Mouse (Mus musculus) myocyte (in vitro differentiated cells): ENCODE data around the gene Slc34a3. TPM values are rescaled to one million over a fixed set of nuclear protein-coding genes. Genes with fewer than 3 reads are reported as not detected.

Experiments used
- H3K27me3 ChIP-seq: one replicate; pipeline ENCODE4 v1.6.1; 2011; ENCODE audit not compliant: control insufficient read depth, insufficient read depth, insufficient read length
- H3K36me3 ChIP-seq: one replicate; pipeline ENCODE4 v1.6.1; 2011; ENCODE audit not compliant: control insufficient read depth, insufficient read depth
- H3K4me2 ChIP-seq: one replicate; pipeline ENCODE4 v1.6.1; 2011; ENCODE audit warnings: low read depth, control low read depth
- H3K4me3 ChIP-seq: one replicate; pipeline ENCODE4 v1.5.1; 2011; ENCODE audit warnings: mild to moderate bottlenecking, control low read depth, moderate library complexity
- H3K79me2 ChIP-seq: one replicate; pipeline ENCODE4 v1.6.1; 2011; ENCODE audit not compliant: control insufficient read depth, insufficient read depth
- H3ac ChIP-seq: one replicate; pipeline ENCODE4 v1.6.1; 2011; ENCODE audit not compliant: control insufficient read depth, insufficient read length
- CEBPB ChIP-seq: IDR thresholded peaks from 2 replicates; pipeline ENCODE4 v1.6.1; 2011; ENCODE audit warnings: mild to moderate bottlenecking, moderate library complexity; ENCODE audit not compliant: poor library complexity, insufficient read depth, severe bottlenecking
- E2F4 ChIP-seq: IDR thresholded peaks from one replicate; pipeline ENCODE4 v1.6.1; 2011; ENCODE audit warnings: mild to moderate bottlenecking, control low read depth, moderate library complexity; ENCODE audit not compliant: insufficient read depth
- MAX ChIP-seq: IDR thresholded peaks from one replicate; pipeline ENCODE4 v1.6.1; 2011; ENCODE audit warnings: low read depth, mild to moderate bottlenecking, control low read depth
- MYOD1 ChIP-seq, 3 experiments: IDR thresholded peaks; one replicate each; pipeline ENCODE4 v1.6.1; 2011; ENCODE audit warnings: control low read depth in 2 of 3, low read depth in 2 of 3, mild to moderate bottlenecking in 2 of 3, moderate library complexity in 1 of 3; ENCODE audit not compliant: insufficient read length in 2 of 3, control insufficient read depth in 1 of 3
- MYOG ChIP-seq, 3 experiments: IDR thresholded peaks; one replicate each; pipeline ENCODE4 v1.6.1; 2011; ENCODE audit warnings: control low read depth in 2 of 3, low read depth in 2 of 3, mild to moderate bottlenecking in 2 of 3; ENCODE audit not compliant: insufficient read length in 2 of 3, control insufficient read depth in 1 of 3, insufficient read depth in 1 of 3
- POLR2A ChIP-seq: IDR thresholded peaks from one replicate; pipeline ENCODE4 v1.6.1; 2011; ENCODE audit warnings: low read depth, mild to moderate bottlenecking, control low read depth, moderate library complexity; ENCODE audit not compliant: insufficient read length
- POLR2AphosphoS2 ChIP-seq: IDR thresholded peaks from one replicate; pipeline ENCODE4 v1.6.1; 2011; ENCODE audit warnings: low read depth, control low read depth; ENCODE audit not compliant: insufficient read length
- REST ChIP-seq: IDR thresholded peaks from one replicate; pipeline ENCODE4 v1.6.1; 2011; ENCODE audit warnings: mild to moderate bottlenecking, control low read depth, moderate library complexity; ENCODE audit not compliant: insufficient read depth, insufficient read length
- SRF ChIP-seq: IDR thresholded peaks from one replicate; pipeline ENCODE4 v1.6.1; 2011; ENCODE audit warnings: low read depth; ENCODE audit not compliant: control insufficient read depth, insufficient read length
- TCF12 ChIP-seq: IDR thresholded peaks from one replicate; pipeline ENCODE4 v1.6.1; 2011; ENCODE audit warnings: mild to moderate bottlenecking, control low read depth; ENCODE audit not compliant: poor library complexity, insufficient read depth, severe bottlenecking
- TCF3 ChIP-seq: IDR thresholded peaks from one replicate; pipeline ENCODE4 v1.6.1; 2011; ENCODE audit warnings: low read depth, control low read depth; ENCODE audit not compliant: insufficient read length
- USF1 ChIP-seq: IDR thresholded peaks from one replicate; pipeline ENCODE4 v1.6.1; 2011; ENCODE audit warnings: low read depth, mild to moderate bottlenecking, control low read depth, moderate library complexity
- polyA plus RNA-seq: library from polyadenylated mRNA; unstranded; fragments of >200 nt; fragmentation: generic; extraction: Trizol; gene quantifications from one replicate; pipeline ENCODE4 v1.2.1, GENCODE M21; 2012; ENCODE audit warnings: missing spikeins

The Slc34a3 gene
- polyA plus RNA-seq, 1 experiment, result not detected

DNA sequence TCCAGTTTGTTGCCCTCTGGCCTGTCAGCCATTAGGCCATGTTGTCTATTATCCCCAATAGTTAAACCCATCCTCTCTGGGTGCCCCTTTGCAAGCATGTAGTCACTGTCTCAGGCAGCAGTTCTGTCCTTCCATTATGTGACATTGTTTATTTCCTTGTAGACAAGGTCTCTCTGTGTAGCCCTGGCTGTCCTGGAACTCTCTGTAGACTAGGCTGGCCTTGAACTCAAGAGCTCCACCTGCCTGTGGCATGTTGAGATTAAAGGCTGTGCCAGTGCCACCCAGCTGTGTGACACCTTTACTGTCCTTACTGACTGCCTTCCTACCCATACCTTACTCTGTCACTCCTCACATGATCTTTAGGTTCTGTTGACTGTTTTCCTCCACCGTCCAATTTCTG is 18.2 kb upstream of the Slc34a3 start:
- no peak for TF ChIP-seq POLR2A
- no peak for TF ChIP-seq REST
- no peak for TF ChIP-seq TCF3
- TF ChIP-seq USF1, result no peak
- no peak for TF ChIP-seq CEBPB
- TF ChIP-seq MAX, result no peak
- no peak for TF ChIP-seq MYOG (IDR thresholded peaks at IDR 0.05; ENCODE audit: control insufficient read depth in 1 of 3, insufficient read depth in 1 of 3, insufficient read length in 2 of 3, low read depth in 2 of 3)
- no peak for TF ChIP-seq MYOD1 (IDR thresholded peaks at IDR 0.05; ENCODE audit: control insufficient read depth in 1 of 3, insufficient read length in 2 of 3, low read depth in 2 of 3)
- TF ChIP-seq TCF12, result no peak
- no peak for TF ChIP-seq POLR2AphosphoS2
- no peak for TF ChIP-seq SRF
- TF ChIP-seq E2F4, result no peak
- Histone ChIP-seq H3K4me3 (no peak overlapping the region), H3K4me2 (no peak overlapping the region), H3K79me2 (peaks cover 20% of the 10 kb centered on the region), H3ac (no peak overlapping the region), H3K27me3 (no peaks in the 10 kb centered on the region), H3K36me3 (peaks cover 6% of the 10 kb centered on the region)

DNA sequence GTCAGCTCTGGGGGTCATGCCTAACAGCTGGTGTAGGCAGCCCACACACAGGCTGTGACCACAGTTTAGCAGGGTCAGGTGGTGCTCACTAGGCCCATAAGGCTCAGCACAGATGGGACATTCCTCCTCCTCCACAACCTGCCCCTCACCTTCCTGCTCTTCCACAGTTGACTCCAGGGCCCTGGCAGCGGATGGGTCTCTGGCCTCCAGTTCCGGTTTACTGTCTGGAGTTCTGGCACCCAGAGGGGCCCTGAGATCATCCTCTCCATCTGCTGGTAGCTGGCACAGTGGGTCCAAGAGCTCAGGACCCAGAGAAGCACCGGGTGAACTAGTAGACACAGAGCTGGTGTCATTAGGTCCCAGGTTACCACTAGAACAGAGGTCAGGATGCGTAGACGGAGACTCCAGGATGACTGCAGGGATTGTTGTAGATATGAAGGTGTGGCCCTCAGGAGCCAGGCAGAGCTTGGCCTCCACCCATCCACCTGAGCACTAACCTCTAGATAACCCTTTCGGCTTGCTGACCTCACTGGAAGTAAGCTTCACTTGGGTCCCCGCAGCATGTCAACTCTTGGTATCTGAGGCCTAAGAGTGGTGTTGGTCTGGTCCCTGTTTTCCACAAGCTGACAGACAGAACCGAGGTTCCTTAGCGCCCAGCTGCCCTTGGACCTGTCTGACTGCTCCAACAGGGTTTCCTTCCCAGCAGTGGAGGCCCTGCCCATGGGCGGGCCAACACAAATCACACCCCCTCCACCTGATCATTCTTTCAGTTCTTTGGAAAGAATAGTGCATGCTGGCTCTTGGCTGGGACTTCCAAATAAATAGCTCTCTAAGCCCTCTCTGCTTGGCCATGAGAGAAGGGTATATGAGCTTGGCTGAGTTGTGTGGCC is 12.3 kb upstream of the Slc34a3 start, which contains the start of gene AL732309.1:
Gene AL732309.1 (minus strand): TSS at position 681 of the 890 bp plus-strand sequence.
- Histone ChIP-seq H3ac (no peak within 1 kb of the TSS), H3K36me3 (peaks cover 4% of the 10 kb centered on the region), H3K27me3 (peaks cover 16% of the 10 kb centered on the region), H3K4me2 (no peak within 1 kb of the TSS), H3K79me2 (no peaks in the 10 kb centered on the region), H3K4me3 (no peak within 1 kb of the TSS)
- TF ChIP-seq POLR2AphosphoS2 (peak; percentile 4), MYOD1 (IDR thresholded peaks at IDR 0.05; ENCODE audit: control insufficient read depth in 1 of 3, insufficient read length in 2 of 3, low read depth in 2 of 3) (no peak)

DNA sequence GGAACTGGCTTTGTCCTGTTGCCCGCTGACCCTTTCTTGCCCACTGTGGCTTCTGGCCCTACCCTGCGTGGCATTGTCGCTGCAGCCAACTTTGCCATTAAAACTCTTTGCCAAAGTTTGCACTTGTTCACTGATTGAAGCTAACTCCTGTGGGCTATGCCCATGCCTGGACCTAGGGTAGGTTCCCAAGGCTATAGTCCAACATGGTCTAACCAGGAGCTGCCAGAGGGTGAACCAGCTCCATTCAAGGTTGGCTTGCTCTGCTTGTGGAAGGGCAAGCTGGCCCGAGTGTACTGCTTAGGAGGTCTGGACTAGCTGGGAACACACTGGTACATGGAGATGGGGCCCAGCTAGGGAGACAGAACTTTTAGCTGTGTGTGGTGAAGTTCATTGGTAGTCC is 10.0 kb upstream of the Slc34a3 start:
- no peak overlapping the region for H3K4me2 ChIP-seq
- TF ChIP-seq REST, result no peak
- no peak for TF ChIP-seq SRF
- TF ChIP-seq MAX, result no peak
- TF ChIP-seq POLR2A, result no peak
- TF ChIP-seq TCF3, result no peak
- H3K79me2 ChIP-seq, result no peaks in the 10 kb centered on the region
- no peak overlapping the region for H3K4me3 ChIP-seq
- H3ac ChIP-seq, result no peak overlapping the region
- peaks cover 18% of the 10 kb centered on the region for H3K27me3 ChIP-seq
- no peaks in the 10 kb centered on the region for H3K36me3 ChIP-seq

DNA sequence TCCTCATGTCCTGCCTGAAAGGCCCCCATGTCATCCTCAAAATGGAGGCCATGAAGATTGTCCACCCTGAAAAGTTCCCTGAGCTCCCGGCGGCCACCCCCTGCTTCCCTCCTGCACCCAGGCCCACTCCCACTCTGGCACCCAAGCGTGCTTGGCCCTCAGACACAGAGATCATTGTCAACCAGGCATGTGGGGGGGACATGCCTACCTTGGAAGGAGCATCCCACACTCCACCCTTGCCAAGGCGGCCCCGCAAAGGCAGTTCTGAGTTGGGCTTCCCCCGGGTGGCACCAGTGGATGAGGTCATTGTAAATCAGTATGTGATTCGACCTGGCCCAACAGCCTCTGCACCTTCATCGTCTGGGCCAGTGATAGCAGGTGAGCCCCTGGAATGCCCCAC is 9.2 kb upstream of the Slc34a3 start:
- Histone ChIP-seq H3K27me3 (peaks cover 18% of the 10 kb centered on the region), H3K36me3 (no peaks in the 10 kb centered on the region), H3ac (no peak overlapping the region), H3K79me2 (no peaks in the 10 kb centered on the region), H3K4me2 (no peak overlapping the region), H3K4me3 (no peak overlapping the region)
- TF ChIP-seq POLR2A, result no peak
- no peak for TF ChIP-seq USF1
- no peak for TF ChIP-seq POLR2AphosphoS2
- TF ChIP-seq REST, result no peak
- TF ChIP-seq TCF3, result no peak
- no peak for TF ChIP-seq E2F4
- no peak for TF ChIP-seq TCF12
- TF ChIP-seq MYOD1 (IDR thresholded peaks at IDR 0.05; ENCODE audit: control insufficient read depth in 1 of 3, insufficient read length in 2 of 3, low read depth in 2 of 3), result no peak
- no peak for TF ChIP-seq MAX
- TF ChIP-seq MYOG (IDR thresholded peaks at IDR 0.05; ENCODE audit: control insufficient read depth in 1 of 3, insufficient read depth in 1 of 3, insufficient read length in 2 of 3, low read depth in 2 of 3), result no peak
- TF ChIP-seq SRF, result no peak
- TF ChIP-seq CEBPB, result no peak

DNA sequence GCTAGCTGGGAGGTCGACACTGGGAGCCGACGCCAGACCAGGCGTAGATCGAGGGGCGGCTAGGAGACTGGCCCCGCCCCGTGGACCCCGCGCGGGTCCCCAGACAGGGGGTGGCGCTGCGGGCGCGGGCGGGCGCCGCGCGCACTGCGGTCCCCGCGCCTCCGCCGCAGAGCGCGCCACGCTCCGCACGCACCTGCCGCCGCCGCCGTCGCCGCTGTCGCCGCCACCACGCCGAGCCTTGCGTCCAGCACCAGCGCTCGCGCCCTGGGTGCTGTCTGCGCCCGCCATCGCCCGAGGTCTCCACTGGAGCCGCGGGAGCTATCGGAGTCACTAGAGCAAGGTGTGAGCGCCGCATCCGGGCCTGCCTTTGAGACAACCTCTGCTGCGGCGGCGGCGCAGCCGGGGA is 7.9 kb upstream of the Slc34a3 start, which contains the start of the genes Rnf208 and Cysrt1:
Gene Rnf208 (plus strand): TSS at position 155 of the 406 bp plus-strand sequence.
Gene Cysrt1 (minus strand): TSS at position 352 of the 406 bp plus-strand sequence.
- no peak within 1 kb of the TSS for H3K4me3 ChIP-seq
- H3K27me3 ChIP-seq, result peaks cover 18% of the 10 kb centered on the region
- H3K4me2 ChIP-seq, result peak within 1 kb of the TSS; percentile 65
- no peak within 1 kb of the TSS for H3ac ChIP-seq
- TF ChIP-seq MYOG (IDR thresholded peaks at IDR 0.05; ENCODE audit: control insufficient read depth in 1 of 3, insufficient read depth in 1 of 3, insufficient read length in 2 of 3, low read depth in 2 of 3) (peak in 1 of 3 experiments; percentile 6), TCF12 (no peak), TCF3 (no peak)
- no peaks in the 10 kb centered on the region for H3K79me2 ChIP-seq
- no peaks in the 10 kb centered on the region for H3K36me3 ChIP-seq
